Mouse (Mus musculus): ENCODE data around the gene N4bp2. TPM values are rescaled to one million over a fixed set of nuclear protein-coding genes. Genes with fewer than 3 reads are reported as not detected.

N4bp2 gene
- polyA plus RNA-seq, 1 experiment from 2014 or later = 12.0 TPM

- Histone ChIP-seq H3K36me3 (ENCODE audit: control insufficient read depth, insufficient read depth, low read length) (peaks cover 7% of the 10 kb centered on the region; the same call in 1 of the 2 replicates), H3K4me2 (ENCODE audit: low read length) (no peak overlapping the region), H3K27me3 (replicated peaks; ENCODE audit: control insufficient read depth, insufficient read depth, low read length) (no peaks in the 10 kb centered on the region), H3K4me1 (ENCODE audit: control insufficient read depth, insufficient read depth, low read depth, low read length) (no peaks in the 10 kb centered on the region), H3K4me3 (ENCODE audit: low read length) (no peak overlapping the region), H3K27ac (ENCODE audit: low read depth, low read length) (no peak overlapping the region), H3K9me3 (ENCODE audit: control insufficient read depth, low read length) (no peaks in the 10 kb centered on the region), H3K9ac (ENCODE audit: low read depth, low read length) (no peak overlapping the region)
- 91% methylated on average over 8 of the region's 8 CpGs for WGBS
- no peak for ATAC-seq
These were observed 70.6 kb downstream of the N4bp2 start for GRCm38 (mm10) chr5:65833766-65834498.

GRCm38 (mm10) chr5:65838053-65838452 is 74.7 kb downstream of the N4bp2 start:
- H3K36me3 ChIP-seq (ENCODE audit: control insufficient read depth, insufficient read depth, low read length) = 0 out of 2 replicates have a peak, but pooled peaks cover 3% of the 10 kb centered on the region
- no peaks in the 10 kb centered on the region for H3K9me3 ChIP-seq (ENCODE audit: control insufficient read depth, low read length)

GRCm38 (mm10) chr5:65842947-65843346 is 79.6 kb downstream of the N4bp2 start:
- no peak overlapping the region for H3K4me3 ChIP-seq (ENCODE audit: low read length)
- no peaks in the 10 kb centered on the region for H3K27me3 ChIP-seq (replicated peaks; ENCODE audit: control insufficient read depth, insufficient read depth, low read length)
- H3K9ac ChIP-seq (ENCODE audit: low read depth, low read length) = no peak overlapping the region
- no peak overlapping the region for H3K4me2 ChIP-seq (ENCODE audit: low read length)
- H3K4me1 ChIP-seq (ENCODE audit: control insufficient read depth, insufficient read depth, low read depth, low read length) = no peaks in the 10 kb centered on the region
- no peak for ATAC-seq
- H3K36me3 ChIP-seq (ENCODE audit: control insufficient read depth, insufficient read depth, low read length) = no peaks in the 10 kb centered on the region
- WGBS = 92% methylated on average over 7 of the region's 7 CpGs
- H3K9me3 ChIP-seq (ENCODE audit: control insufficient read depth, low read length) = no peaks in the 10 kb centered on the region
- H3K27ac ChIP-seq (ENCODE audit: low read depth, low read length) = no peak overlapping the region

More at GRCm38 (mm10) chr5:65838053-65838452, 74.7 kb downstream of the N4bp2 start:
- Histone ChIP-seq H3K27me3 (replicated peaks; ENCODE audit: control insufficient read depth, insufficient read depth, low read length) (no peaks in the 10 kb centered on the region), H3K27ac (ENCODE audit: low read depth, low read length) (no peak overlapping the region), H3K4me2 (ENCODE audit: low read length) (no peak overlapping the region), H3K4me1 (ENCODE audit: control insufficient read depth, insufficient read depth, low read depth, low read length) (no peaks in the 10 kb centered on the region), H3K9ac (ENCODE audit: low read depth, low read length) (no peak overlapping the region), H3K4me3 (ENCODE audit: low read length) (no peak overlapping the region)
- ATAC-seq = no peak
- WGBS = 75% methylated on average over 6 of the region's 6 CpGs

GRCm38 (mm10) chr5:65846534-65846933 is 83.2 kb downstream of the N4bp2 start:
- no peak overlapping the region for H3K27ac ChIP-seq (ENCODE audit: low read depth, low read length)
- WGBS = 84% methylated on average over 8 of the region's 8 CpGs
- no peak for ATAC-seq
- H3K4me3 ChIP-seq (ENCODE audit: low read length) = no peak overlapping the region
- no peak overlapping the region for H3K9ac ChIP-seq (ENCODE audit: low read depth, low read length)
- H3K9me3 ChIP-seq (ENCODE audit: control insufficient read depth, low read length) = no peaks in the 10 kb centered on the region
- no peaks in the 10 kb centered on the region for H3K36me3 ChIP-seq (ENCODE audit: control insufficient read depth, insufficient read depth, low read length)
- H3K4me2 ChIP-seq (ENCODE audit: low read length) = no peak overlapping the region
- no peaks in the 10 kb centered on the region for H3K27me3 ChIP-seq (replicated peaks; ENCODE audit: control insufficient read depth, insufficient read depth, low read length)
- no peaks in the 10 kb centered on the region for H3K4me1 ChIP-seq (ENCODE audit: control insufficient read depth, insufficient read depth, low read depth, low read length)

- Histone ChIP-seq H3K36me3 (ENCODE audit: control insufficient read depth, insufficient read depth, low read length) (no peaks in the 10 kb centered on the region), H3K27me3 (replicated peaks; ENCODE audit: control insufficient read depth, insufficient read depth, low read length) (no peaks in the 10 kb centered on the region), H3K27ac (ENCODE audit: low read depth, low read length) (no peak overlapping the region), H3K4me2 (ENCODE audit: low read length) (no peak overlapping the region), H3K4me1 (ENCODE audit: control insufficient read depth, insufficient read depth, low read depth, low read length) (no peaks in the 10 kb centered on the region), H3K9ac (ENCODE audit: low read depth, low read length) (no peak overlapping the region), H3K9me3 (ENCODE audit: control insufficient read depth, low read length) (no peaks in the 10 kb centered on the region), H3K4me3 (ENCODE audit: low read length) (no peak overlapping the region)
- WGBS = 73% methylated on average over 3 of the region's 3 CpGs
- ATAC-seq = no peak
These were observed 83.6 kb downstream of the N4bp2 start for GRCm38 (mm10) chr5:65846958-65847357.

- no peaks in the 10 kb centered on the region for H3K27me3 ChIP-seq (replicated peaks; ENCODE audit: control insufficient read depth, insufficient read depth, low read length)
- no peak overlapping the region for H3K4me2 ChIP-seq (ENCODE audit: low read length)
- no peak overlapping the region for H3K9ac ChIP-seq (ENCODE audit: low read depth, low read length)
- H3K4me1 ChIP-seq (ENCODE audit: control insufficient read depth, insufficient read depth, low read depth, low read length) = no peaks in the 10 kb centered on the region
- ATAC-seq = no peak
- H3K36me3 ChIP-seq (ENCODE audit: control insufficient read depth, insufficient read depth, low read length) = no peaks in the 10 kb centered on the region
- H3K27ac ChIP-seq (ENCODE audit: low read depth, low read length) = no peak overlapping the region
- H3K9me3 ChIP-seq (ENCODE audit: control insufficient read depth, low read length) = no peaks in the 10 kb centered on the region
- H3K4me3 ChIP-seq (ENCODE audit: low read length) = no peak overlapping the region
- WGBS = 89% methylated on average over 7 of the region's 7 CpGs
These were observed 84.3 kb downstream of the N4bp2 start for GRCm38 (mm10) chr5:65847656-65848055.

GRCm38 (mm10) chr5:65850765-65851164 is 87.4 kb downstream of the N4bp2 start:
- no peaks in the 10 kb centered on the region for H3K27me3 ChIP-seq (replicated peaks; ENCODE audit: control insufficient read depth, insufficient read depth, low read length)
- no peak overlapping the region for H3K9ac ChIP-seq (ENCODE audit: low read depth, low read length)
- H3K9me3 ChIP-seq (ENCODE audit: control insufficient read depth, low read length) = no peaks in the 10 kb centered on the region
- H3K36me3 ChIP-seq (ENCODE audit: control insufficient read depth, insufficient read depth, low read length) = no peaks in the 10 kb centered on the region
- H3K4me1 ChIP-seq (ENCODE audit: control insufficient read depth, insufficient read depth, low read depth, low read length) = no peaks in the 10 kb centered on the region
- WGBS = 66% methylated on average over 11 of the region's 11 CpGs
- no peak overlapping the region for H3K4me3 ChIP-seq (ENCODE audit: low read length)
- no peak for ATAC-seq
- H3K27ac ChIP-seq (ENCODE audit: low read depth, low read length) = no peak overlapping the region
- no peak overlapping the region for H3K4me2 ChIP-seq (ENCODE audit: low read length)

- Histone ChIP-seq H3K27ac (ENCODE audit: low read depth, low read length) (no peak overlapping the region), H3K27me3 (replicated peaks; ENCODE audit: control insufficient read depth, insufficient read depth, low read length) (no peaks in the 10 kb centered on the region), H3K36me3 (ENCODE audit: control insufficient read depth, insufficient read depth, low read length) (no peaks in the 10 kb centered on the region), H3K9me3 (ENCODE audit: control insufficient read depth, low read length) (no peaks in the 10 kb centered on the region), H3K9ac (ENCODE audit: low read depth, low read length) (no peak overlapping the region), H3K4me1 (ENCODE audit: control insufficient read depth, insufficient read depth, low read depth, low read length) (peaks cover 2% of the 10 kb centered on the region; the same call in 1 of the 2 replicates), H3K4me2 (ENCODE audit: low read length) (no peak overlapping the region), H3K4me3 (ENCODE audit: low read length) (no peak overlapping the region)
- WGBS = 55% methylated on average over 8 of the region's 8 CpGs
- no peak for ATAC-seq
These were observed 91.5 kb downstream of the N4bp2 start for GRCm38 (mm10) chr5:65854786-65855191.

- Histone ChIP-seq H3K27me3 (replicated peaks; ENCODE audit: control insufficient read depth, insufficient read depth, low read length) (no peaks in the 10 kb centered on the region), H3K4me1 (ENCODE audit: control insufficient read depth, insufficient read depth, low read depth, low read length) (peaks cover 2% of the 10 kb centered on the region; the same call in 1 of the 2 replicates), H3K27ac (ENCODE audit: low read depth, low read length) (no peak overlapping the region), H3K4me2 (ENCODE audit: low read length) (no peak overlapping the region), H3K9me3 (ENCODE audit: control insufficient read depth, low read length) (no peaks in the 10 kb centered on the region), H3K4me3 (ENCODE audit: low read length) (no peak overlapping the region), H3K36me3 (ENCODE audit: control insufficient read depth, insufficient read depth, low read length) (no peaks in the 10 kb centered on the region), H3K9ac (ENCODE audit: low read depth, low read length) (no peak overlapping the region)
- ATAC-seq = no peak
- WGBS = 72% methylated on average over 3 of the region's 3 CpGs
These were observed 92.2 kb downstream of the N4bp2 start for GRCm38 (mm10) chr5:65855571-65855970.

All from hindbrain, embryonic 16.5 days (tissue).